Mouse (Mus musculus) cerebellum, adult 2 months (tissue): Measurements from ENCODE around the gene L3mbtl3. TPM values are rescaled to one million over a fixed set of nuclear protein-coding genes. Genes with fewer than 3 reads are reported as not detected.

Experiments used
- DNase-seq, 2 experiments: peaks; one replicate each; pipeline ENCODE4 v3.0.0; 2021
- H3K27ac ChIP-seq: fragments of 200-500 bp; 2 replicates; pipeline ENCODE4 v1.5.1; 2012; ENCODE audit warnings: low read length, control low read depth, inconsistent platforms; ENCODE audit not compliant: insufficient read depth
- H3K27me3 ChIP-seq: fragments of 200-500 bp; 2 replicates; pipeline ENCODE4 v1.6.1; 2012; ENCODE audit warnings: inconsistent platforms, mild to moderate bottlenecking, low read length, moderate library complexity; ENCODE audit not compliant: control insufficient read depth, insufficient read depth
- H3K4me1 ChIP-seq: fragments of 200-500 bp; 2 replicates; pipeline ENCODE4 v1.6.1; 2011; ENCODE audit warnings: low read length; ENCODE audit not compliant: control insufficient read depth, insufficient read depth
- H3K4me3 ChIP-seq: fragments of 200-500 bp; replicated peaks from 2 replicates; pipeline ENCODE3; 2011; ENCODE audit warnings: mild to moderate bottlenecking, low read depth, low read length, control low read depth; ENCODE audit not compliant: insufficient read depth
- CTCF ChIP-seq: fragments of 200-500 bp; IDR thresholded peaks from 2 replicates; pipeline ENCODE4 v1.5.1; 2011; ENCODE audit warnings: low read depth, mild to moderate bottlenecking, control low read depth, low read length, moderate library complexity, borderline replicate concordance; ENCODE audit not compliant: insufficient read depth
- POLR2A ChIP-seq: fragments of 200-500 bp; IDR thresholded peaks from 2 replicates; pipeline ENCODE4 v1.6.1; 2011; ENCODE audit warnings: low read length, control low read depth, borderline replicate concordance; ENCODE audit not compliant: insufficient read depth
- whole genome bisulfite sequencing: fragments of 180-500 bp; shearing (Covaris S2); methylation state at CpG from one replicate; pipeline ENCODE4 v1.1.7; 2018; 5-methylcytosine and 5-hydroxymethylcytosine counted together
- polyA plus RNA-seq: library from polyadenylated mRNA; depleted of rRNA; stranded (reverse); fragments of >200 nt; gene quantifications from 2 replicates; pipeline ENCODE4 v1.2.3, GENCODE M21; 2012

The L3mbtl3 gene
- polyA plus RNA-seq, 1 experiment, result 8.3 TPM

DNA sequence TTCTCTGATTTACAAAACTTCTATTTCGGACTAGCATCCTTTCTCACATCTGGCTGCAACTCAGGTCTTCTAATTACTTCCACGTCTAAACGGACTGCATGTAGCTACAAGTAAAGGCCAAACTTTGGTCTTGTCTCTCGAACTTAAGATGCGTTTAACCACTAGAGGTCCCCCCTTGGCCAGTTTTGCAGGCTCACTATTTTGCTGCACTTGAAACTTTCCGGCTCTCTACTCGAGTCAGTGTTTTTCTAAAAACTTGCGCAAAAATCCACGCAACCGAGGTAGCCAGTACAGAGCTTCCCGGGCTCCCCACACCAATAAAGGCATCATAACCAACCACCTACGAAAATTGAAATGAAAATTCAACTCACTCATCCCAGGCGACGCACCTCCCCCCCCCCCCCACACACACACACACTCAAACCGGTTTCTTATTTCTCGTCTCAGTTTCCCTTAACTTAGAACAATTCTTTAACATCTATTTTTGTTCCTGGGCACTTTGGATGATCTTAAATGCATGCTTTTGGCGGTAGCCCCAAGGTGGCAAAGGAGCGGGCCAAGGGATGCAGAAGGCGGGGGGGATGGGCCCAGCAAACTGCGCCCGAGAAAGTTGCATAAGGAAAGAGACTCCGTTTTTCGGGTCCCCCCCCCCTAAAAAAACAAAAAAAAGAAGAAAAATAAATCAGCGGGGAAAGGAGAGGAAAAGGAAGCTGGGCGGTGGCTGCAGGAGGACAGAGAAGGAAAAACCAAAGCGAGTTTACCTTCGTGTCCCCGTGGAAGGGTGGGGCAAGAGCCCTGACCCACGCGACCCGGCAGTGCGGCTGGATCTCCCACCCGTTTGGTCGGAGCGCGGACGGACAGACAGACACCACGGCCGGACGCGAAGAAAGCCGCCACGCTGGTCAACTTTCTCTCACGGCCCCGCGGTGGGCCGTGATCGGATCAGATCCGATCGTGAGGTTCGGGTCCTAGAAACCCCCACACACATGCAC lies 2.5 kb downstream of the L3mbtl3 start:
- Histone ChIP-seq H3K4me3 (peak overlapping the region; percentile 71), H3K27me3 (no peaks in the 10 kb centered on the region), H3K4me1 (no peaks in the 10 kb centered on the region), H3K27ac (no peak overlapping the region)
- peak; percentile 70 to 73 for DNase-seq
- WGBS, result under 1% methylated on average over 51 of the region's 51 CpGs
- TF ChIP-seq POLR2A (no peak), CTCF (peak; percentile 58; the same call in 1 of the 2 replicates)

DNA sequence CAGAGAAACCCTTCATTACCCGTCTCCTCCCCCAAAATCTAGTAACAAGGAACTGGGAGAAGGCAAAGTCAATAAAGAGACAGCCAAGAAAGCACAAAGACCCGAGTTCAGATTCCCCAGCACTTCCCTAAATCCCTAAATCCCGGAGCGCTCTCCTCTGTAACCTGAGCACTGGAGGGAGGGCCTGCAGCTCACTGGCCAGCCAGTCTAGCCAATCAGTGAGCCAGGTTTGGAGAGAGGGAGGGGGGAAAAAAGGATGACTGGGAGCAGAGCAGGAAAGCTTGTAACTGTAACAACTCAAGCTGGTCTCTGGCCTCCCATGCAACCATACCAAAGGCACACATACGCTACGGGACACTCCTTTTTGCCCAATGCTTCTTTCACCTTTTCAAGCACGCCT lies 4.4 kb downstream of the L3mbtl3 start:
- no peak for TF ChIP-seq CTCF
- TF ChIP-seq POLR2A, result no peak
- Histone ChIP-seq H3K27ac (no peak overlapping the region), H3K4me1 (no peaks in the 10 kb centered on the region), H3K4me3 (no peak overlapping the region), H3K27me3 (no peaks in the 10 kb centered on the region)
- 81% methylated on average over 7 of the region's 7 CpGs for WGBS
- DNase-seq, result no peak

DNA sequence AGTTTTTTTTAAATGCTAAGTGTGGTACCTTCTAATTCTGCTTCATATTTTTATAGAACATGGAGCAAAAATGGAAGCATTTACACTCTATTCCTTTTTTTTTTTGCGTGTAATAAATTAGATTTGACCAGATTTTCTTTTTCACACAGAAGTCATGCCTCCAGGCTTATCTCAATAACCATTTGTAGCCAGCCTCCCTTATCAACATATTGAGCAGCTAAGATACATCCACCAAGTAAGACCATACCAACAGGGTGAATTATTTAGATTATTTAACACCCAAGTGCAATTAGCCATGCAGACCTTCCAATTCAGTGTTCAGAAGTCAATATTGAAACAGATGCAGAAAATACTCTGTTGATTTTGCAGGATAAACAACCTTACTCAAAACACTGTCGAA lies 10.8 kb downstream of the L3mbtl3 start:
- no peak for DNase-seq
- Histone ChIP-seq H3K27ac (no peak overlapping the region), H3K4me3 (no peak overlapping the region), H3K4me1 (no peaks in the 10 kb centered on the region), H3K27me3 (no peaks in the 10 kb centered on the region)
- 91% methylated on average over 2 of the region's 2 CpGs for WGBS
- TF ChIP-seq POLR2A (no peak), CTCF (no peak)

DNA sequence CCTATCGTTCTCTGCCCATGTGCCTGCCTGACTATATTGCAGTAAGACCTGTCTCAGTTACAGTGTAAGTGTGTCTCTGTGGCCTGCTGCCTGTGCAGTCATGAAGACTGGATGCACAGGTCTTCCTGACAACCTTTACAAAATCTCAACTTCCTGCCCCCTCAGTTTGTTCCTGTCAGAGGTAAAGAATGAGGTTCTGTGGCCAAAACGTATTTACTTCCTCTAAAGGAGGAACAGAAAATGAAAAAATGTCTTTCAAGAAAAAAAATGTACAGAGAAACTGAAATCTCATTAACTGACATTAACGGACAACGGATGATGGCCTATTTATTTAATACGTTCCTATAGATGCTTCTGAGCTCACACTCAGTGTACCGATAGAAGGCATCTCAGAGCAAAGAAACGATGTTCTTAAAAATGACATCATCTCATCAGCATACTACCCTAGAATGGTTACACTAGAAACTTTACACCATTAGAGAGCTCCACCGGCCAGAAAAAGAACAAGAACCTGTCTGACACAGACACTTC lies 11.4 kb downstream of the L3mbtl3 start:
- DNase-seq, result no peak
- Histone ChIP-seq H3K4me3 (no peak overlapping the region), H3K4me1 (no peaks in the 10 kb centered on the region), H3K27me3 (no peaks in the 10 kb centered on the region), H3K27ac (no peak overlapping the region)
- TF ChIP-seq POLR2A, result no peak
- TF ChIP-seq CTCF, result no peak
- WGBS, result 85% methylated on average over 8 of the region's 8 CpGs

DNA sequence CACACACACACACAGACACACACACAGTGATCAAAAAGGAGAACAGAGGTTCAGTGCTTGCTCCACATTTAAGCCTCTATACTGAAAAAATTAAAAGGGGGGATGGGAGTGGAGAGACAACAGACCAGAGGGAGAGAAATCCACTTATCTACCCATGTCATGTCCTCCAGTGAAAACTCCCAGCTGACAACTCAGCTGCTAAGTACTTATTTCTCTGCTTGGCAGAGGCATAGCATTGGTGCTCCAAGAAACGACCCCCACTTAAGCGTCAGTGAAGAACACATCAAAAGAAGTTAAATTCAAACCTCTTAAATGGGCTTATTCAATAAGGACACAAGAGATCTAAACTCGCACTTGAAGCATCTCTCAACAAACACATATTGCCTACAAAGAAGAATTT lies 12.2 kb downstream of the L3mbtl3 start:
- DNase-seq, result no peak
- WGBS, result 32% methylated on average over 3 of the region's 3 CpGs
- no peaks in the 10 kb centered on the region for H3K4me1 ChIP-seq
- no peak overlapping the region for H3K4me3 ChIP-seq
- H3K27ac ChIP-seq, result no peak overlapping the region
- no peaks in the 10 kb centered on the region for H3K27me3 ChIP-seq
- no peak for TF ChIP-seq POLR2A
- TF ChIP-seq CTCF, result no peak

DNA sequence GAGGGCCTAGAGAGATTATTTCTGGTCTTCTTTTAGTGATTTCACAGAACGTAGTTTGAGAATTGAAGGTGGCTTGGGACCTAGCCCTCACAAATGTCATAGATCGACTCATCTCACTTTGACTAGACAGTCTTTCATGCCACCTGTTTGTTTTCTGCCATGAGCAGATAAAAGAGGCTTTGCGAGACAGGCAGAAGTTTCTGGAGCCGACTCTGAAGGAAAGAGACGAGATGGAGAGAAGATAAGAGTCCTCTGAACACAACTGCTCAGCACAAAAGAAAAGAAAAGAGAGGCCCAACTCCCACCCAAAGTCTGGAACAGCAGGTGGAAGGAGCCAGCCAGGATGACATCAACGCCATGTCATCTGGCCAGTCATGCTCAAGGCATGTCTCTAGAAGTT lies 17.0 kb downstream of the L3mbtl3 start:
- Histone ChIP-seq H3K4me1 (no peaks in the 10 kb centered on the region), H3K4me3 (no peak overlapping the region), H3K27me3 (no peaks in the 10 kb centered on the region), H3K27ac (no peak overlapping the region)
- WGBS, result 85% methylated on average over 6 of the region's 6 CpGs
- TF ChIP-seq CTCF (no peak), POLR2A (no peak)
- no peak for DNase-seq

DNA sequence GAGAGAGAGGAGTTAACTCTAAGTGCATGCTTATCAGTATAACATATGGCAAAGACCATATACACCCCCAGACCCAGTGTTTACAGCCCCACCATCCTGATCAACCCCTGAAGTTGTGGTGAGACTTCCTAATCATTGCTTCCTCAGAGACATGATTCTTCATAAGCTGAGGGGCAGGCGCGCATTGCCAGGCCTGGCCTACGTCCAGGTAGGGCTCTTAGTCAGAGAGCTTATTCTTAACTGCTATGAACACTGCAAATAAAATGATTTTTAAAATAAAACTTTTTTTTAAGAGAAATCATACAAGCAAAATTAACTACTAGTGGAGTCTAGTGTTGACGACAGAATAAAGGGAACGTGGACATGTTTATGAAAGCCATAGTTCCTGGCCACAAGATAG lies 17.5 kb downstream of the L3mbtl3 start:
- Histone ChIP-seq H3K4me3 (no peak overlapping the region), H3K27ac (no peak overlapping the region), H3K4me1 (no peaks in the 10 kb centered on the region), H3K27me3 (no peaks in the 10 kb centered on the region)
- TF ChIP-seq CTCF (no peak), POLR2A (no peak)
- DNase-seq, result no peak
- 90% methylated on average over 5 of the region's 5 CpGs for WGBS

DNA sequence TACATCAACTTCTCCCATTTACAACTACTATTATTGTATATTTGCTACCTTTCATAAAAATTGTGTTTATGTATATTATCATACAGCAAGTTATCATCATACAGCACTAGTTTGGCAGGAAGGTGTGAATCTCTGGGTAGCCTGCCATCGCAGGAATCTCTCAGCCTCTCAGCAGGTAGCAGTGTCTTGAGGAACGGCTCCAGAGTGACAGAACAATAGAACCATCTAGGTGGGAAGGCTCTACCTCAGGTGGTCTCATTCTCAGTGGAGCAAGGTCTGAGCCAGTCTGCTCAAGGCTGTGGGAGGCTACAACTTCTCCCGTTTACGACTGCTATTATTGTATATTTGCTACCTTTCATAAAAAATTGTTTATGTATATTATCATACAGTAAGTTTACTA lies 22.0 kb downstream of the L3mbtl3 start:
- Histone ChIP-seq H3K4me1 (no peaks in the 10 kb centered on the region), H3K27ac (no peak overlapping the region), H3K4me3 (no peak overlapping the region), H3K27me3 (no peaks in the 10 kb centered on the region)
- TF ChIP-seq POLR2A (no peak), CTCF (no peak)
- WGBS, result 49% methylated on average over 4 of the region's 4 CpGs
- no peak for DNase-seq
